Mouse (Mus musculus) E14TG2a.4 (cell line): ENCODE results near the gene Cyp17a1.

Source experiments
- CTCF ChIP-seq: conservative IDR thresholded peaks from 2 replicates; pipeline ENCODE4 v1.5.1; 2014; ENCODE audit warnings: low read length
- POU5F1 ChIP-seq: IDR thresholded peaks from 2 replicates; pipeline ENCODE4 v1.6.1; 2014; ENCODE audit warnings: low read length, borderline replicate concordance

DNA sequence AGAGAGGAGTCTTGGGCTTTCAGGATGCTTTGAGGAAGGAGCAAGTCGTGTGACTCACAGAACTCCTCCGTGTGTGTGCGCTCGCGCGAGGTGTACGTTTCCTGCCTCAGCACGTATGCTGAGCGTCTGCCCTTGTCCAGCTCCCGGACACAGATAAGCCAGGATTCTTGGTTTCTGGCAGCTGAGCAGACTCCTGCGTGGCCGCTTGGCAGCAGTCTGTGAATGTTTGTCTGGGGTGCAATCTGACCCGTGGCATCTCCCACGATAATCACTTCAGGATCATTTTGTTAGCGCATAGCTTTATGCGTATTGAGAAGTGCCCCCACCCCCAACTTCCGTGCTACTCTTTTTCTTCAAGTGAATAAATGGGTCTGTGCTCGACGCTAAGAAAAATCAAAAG is 54.0 kb downstream of the Cyp17a1 start:
- TF ChIP-seq CTCF (no peak), POU5F1 (no peak)
